Mouse (Mus musculus): ENCODE results near the gene Kirrel3.

DNA sequence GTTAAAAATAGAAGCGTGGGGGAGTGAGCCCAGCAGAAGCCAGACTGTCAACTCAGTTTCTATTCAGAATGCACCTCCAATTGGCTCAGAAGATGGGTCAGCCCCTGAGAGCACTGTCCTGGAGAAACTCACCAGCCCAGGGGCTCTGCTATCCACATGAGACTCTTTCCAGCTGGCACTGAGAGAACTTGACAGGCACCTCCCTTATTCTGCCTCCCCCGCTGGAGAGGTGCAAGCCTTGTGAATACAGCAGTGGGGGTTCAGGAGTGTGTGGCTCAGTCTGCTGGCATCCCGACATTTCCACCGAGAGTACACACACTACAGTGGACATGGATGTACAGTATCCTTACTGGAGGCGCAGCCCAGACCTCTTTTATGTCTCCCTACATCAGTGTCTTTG, 210.0 kb downstream of the Kirrel3 start:
- TF ChIP-seq TAL1 (IDR thresholded peaks at IDR 0.05; ENCODE audit: low read length): no peak
- no peak for TF ChIP-seq GATA1 (IDR thresholded peaks at IDR 0.05; ENCODE audit: low read length)
